Mouse (Mus musculus): Measurements from ENCODE around the gene Plekha4.

The Plekha4 gene

DNA sequence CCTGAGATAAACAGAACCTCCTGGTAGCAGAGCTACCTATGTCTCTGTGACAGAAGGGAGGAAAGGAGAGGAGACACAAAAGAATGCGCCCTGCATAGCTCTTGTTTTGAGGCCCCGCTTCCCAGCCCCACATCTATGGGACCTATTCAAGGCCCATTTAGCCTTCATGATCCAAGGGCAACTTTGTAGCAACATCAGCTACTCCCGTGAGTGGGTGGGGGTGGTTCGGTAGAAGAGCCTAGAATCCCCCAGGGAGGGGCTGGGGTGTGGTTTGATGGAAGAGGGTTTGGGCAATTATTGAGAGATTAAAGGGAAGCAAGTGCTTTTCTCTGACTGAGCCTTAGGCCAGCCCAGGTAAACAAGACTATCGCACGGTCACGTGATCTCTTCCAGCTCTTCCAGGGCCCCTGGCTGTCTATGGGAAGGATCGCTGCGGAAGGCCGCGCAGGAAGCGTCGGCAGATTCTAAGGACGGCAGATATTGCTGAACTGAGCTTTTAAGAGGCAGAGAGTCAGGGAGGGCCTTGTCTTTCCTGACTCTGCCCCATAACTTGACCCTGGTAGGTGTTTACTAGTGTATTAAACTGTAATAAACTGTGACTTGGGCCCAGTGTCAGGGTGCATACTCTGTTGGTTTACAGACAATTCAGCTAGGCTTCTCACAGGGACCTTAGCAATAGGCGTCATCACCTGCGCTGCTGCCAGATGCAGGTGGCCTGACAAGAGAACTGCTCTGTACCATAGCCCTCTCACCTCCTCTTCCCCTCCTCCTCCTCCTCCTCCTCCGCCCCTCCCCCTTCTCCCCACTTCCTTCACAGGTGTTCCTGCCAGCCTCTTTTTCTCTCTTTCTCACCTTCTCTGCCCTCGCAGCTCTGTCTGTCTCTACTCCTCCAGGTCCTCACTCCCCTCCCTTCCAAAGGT is 73.1 kb downstream of the Plekha4 start:
- intact Hi-C loops (cut with DNase I): no loop called here
